Mouse (Mus musculus) embryonic facial prominence, embryonic 13.5 days (tissue): ENCODE results near the gene Snx22. TPM values are rescaled to one million over a fixed set of nuclear protein-coding genes. Genes with fewer than 3 reads are reported as not detected.

Experiments
- ATAC-seq: fragments of 200-750 bp; cut with Nextera tagmentation; 2 replicates; pipeline ENCODE4 v1.8.0; 2017; ENCODE audit warnings: low read depth; ENCODE audit not compliant: insufficient number of reproducible peaks, insufficient read depth, low FRiP score, low TSS enrichment
- H3K27ac ChIP-seq: fragments of 300-500 bp; sonication (generic); 2 replicates; pipeline ENCODE4 v1.5.1; 2015; ENCODE audit warnings: moderate library complexity, mild to moderate bottlenecking, inconsistent platforms
- H3K27me3 ChIP-seq: fragments of 300-500 bp; sonication (generic); 2 replicates; pipeline ENCODE4 v1.6.1; 2015; ENCODE audit warnings: mild to moderate bottlenecking, inconsistent platforms
- H3K36me3 ChIP-seq: fragments of 300-500 bp; sonication (generic); 2 replicates; pipeline ENCODE4 v1.6.1; 2015; ENCODE audit warnings: mild to moderate bottlenecking, inconsistent platforms
- H3K4me1 ChIP-seq: fragments of 300-500 bp; sonication (generic); 2 replicates; pipeline ENCODE4 v1.6.1; 2015; ENCODE audit warnings: inconsistent platforms
- H3K4me2 ChIP-seq: fragments of 300-500 bp; sonication (generic); 2 replicates; pipeline ENCODE4 v1.6.1; 2015; ENCODE audit warnings: moderate library complexity, mild to moderate bottlenecking, inconsistent platforms
- H3K4me3 ChIP-seq: fragments of 300-500 bp; sonication (generic); 2 replicates; pipeline ENCODE4 v1.5.1; 2015; ENCODE audit warnings: mild to moderate bottlenecking, inconsistent platforms
- H3K9ac ChIP-seq: fragments of 300-500 bp; sonication (generic); 2 replicates; pipeline ENCODE4 v1.6.1; 2015; ENCODE audit warnings: mild to moderate bottlenecking, inconsistent platforms
- H3K9me3 ChIP-seq: fragments of 300-500 bp; sonication (generic); 2 replicates; pipeline ENCODE4 v1.6.1; 2016; ENCODE audit warnings: inconsistent platforms
- whole genome bisulfite sequencing: fragments of 180-500 bp; shearing (Covaris S2); methylation state at CpG from one replicate; pipeline ENCODE4 v1.1.7; 2015; ENCODE audit warnings: mixed read lengths; 5-methylcytosine and 5-hydroxymethylcytosine counted together
- polyA plus RNA-seq: library from polyadenylated mRNA; unstranded; fragments of >200 nt; fragmentation: Nextera tagmentation; extraction: Ambion mirVana; gene quantifications from 2 replicates; pipeline ENCODE4 v1.2.1, GENCODE M21; 2015

Snx22 gene
- polyA plus RNA-seq, 1 experiment from 2014 or later, result 5.3 TPM

DNA sequence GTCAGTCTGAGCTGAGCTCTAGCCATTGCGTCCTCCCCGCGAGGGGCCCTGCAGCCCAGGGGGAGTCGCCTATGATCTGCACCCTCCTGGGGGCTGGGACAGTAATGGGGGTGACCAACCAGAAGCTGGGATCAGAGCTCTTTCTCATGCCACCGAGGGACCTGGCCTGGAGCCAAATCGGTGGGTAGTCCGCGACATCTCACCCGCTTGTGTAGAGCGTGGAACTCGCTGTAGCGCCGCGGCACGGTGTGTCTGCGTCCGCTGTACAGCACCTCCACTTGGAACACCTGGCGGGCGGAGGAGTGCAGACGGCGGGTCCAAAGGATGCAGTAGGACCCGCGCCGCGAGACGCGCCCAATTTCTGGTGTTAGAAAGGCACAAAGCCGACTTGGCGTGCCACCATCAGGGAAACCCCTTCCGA lies 538 bp downstream of the Snx22 start:
- H3K4me1 ChIP-seq, result peaks cover 14% of the 10 kb centered on the region
- WGBS, result 1% methylated on average over 30 of the region's 30 CpGs
- peak overlapping the region; percentile 72 for H3K9ac ChIP-seq
- no peak for ATAC-seq
- peaks cover 32% of the 10 kb centered on the region for H3K36me3 ChIP-seq
- no peaks in the 10 kb centered on the region for H3K9me3 ChIP-seq
- no peak overlapping the region for H3K27ac ChIP-seq
- peaks cover 39% of the 10 kb centered on the region for H3K27me3 ChIP-seq
- peak overlapping the region; percentile 93 for H3K4me2 ChIP-seq
- peak overlapping the region; percentile 52 for H3K4me3 ChIP-seq

DNA sequence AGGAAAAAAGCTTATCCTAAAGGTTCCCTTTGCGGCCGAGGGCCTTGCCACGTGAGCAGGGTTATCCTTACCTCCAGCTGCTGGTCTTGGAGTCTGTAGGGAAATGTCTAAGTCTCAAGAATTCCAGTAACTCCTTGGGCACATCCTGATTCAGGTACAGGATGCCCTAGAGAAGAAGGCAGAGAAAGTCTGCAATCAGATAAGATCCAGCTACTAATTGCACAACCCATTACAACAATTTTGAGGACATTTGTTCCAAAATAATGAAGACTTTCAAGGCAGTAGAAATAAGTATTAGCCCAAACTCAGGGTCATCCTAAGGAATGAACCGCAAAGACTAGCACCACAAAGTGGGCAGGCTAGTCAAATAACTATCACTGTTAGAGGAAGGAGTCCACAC lies 1.5 kb downstream of the Snx22 start:
- peaks cover 39% of the 10 kb centered on the region for H3K27me3 ChIP-seq
- no peaks in the 10 kb centered on the region for H3K9me3 ChIP-seq
- no peak overlapping the region for H3K9ac ChIP-seq
- H3K36me3 ChIP-seq, result peaks cover 42% of the 10 kb centered on the region
- H3K27ac ChIP-seq, result no peak overlapping the region
- no peak for ATAC-seq
- WGBS, result 50% methylated on average over 4 of the region's 4 CpGs
- H3K4me3 ChIP-seq, result no peak overlapping the region
- peaks cover 14% of the 10 kb centered on the region for H3K4me1 ChIP-seq
- no peak overlapping the region for H3K4me2 ChIP-seq

DNA sequence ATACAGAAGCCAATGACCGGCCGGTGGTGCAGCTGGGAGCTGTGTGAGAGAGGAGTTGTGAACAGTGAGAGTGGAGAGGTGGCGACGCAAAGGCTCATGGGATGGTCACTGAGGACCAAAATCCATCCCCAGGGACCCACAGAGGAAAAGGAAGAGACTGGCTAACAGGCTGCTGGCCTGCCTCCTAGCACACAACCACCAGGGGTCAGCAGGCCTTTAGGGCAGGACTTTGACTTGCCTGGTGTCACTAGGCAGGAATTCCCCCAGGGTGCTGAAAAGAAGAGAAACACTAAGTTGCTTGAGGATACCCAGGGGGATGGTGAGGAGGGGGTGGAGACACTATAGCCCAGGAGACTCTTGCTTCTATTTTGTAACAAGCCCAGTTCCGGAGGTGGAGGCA lies 2.0 kb downstream of the Snx22 start:
- WGBS, result 23% methylated on average over 5 of the region's 5 CpGs
- H3K9ac ChIP-seq, result no peak overlapping the region

DNA sequence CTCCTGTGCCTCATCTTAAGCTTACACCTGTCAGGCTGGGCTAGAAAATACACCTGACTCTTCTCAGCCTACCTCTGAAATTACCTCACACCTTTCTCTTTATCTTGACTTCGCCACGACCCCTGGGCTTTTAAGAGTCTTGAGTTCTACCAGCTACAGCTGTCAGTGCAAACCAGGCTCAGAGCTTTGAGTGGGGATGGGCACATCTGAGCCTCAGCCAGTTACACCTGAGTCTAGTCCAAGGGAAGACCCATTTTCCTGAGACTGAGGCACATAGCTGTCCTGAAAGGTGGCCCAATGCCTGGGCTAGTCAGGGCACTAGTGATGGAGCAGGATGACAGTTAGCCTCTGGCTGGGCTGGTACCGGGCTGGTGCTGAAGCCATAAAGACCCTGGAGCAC lies 2.7 kb downstream of the Snx22 start:
- ATAC-seq, result no peak
- Histone ChIP-seq H3K27me3 (peaks cover 39% of the 10 kb centered on the region), H3K4me1 (peaks cover 18% of the 10 kb centered on the region), H3K4me3 (no peak overlapping the region), H3K27ac (no peak overlapping the region), H3K4me2 (no peak overlapping the region), H3K9ac (no peak overlapping the region), H3K9me3 (no peaks in the 10 kb centered on the region), H3K36me3 (peaks cover 50% of the 10 kb centered on the region)
- WGBS, result 87% methylated on average over 3 of the region's 3 CpGs

More for the DNA sequence above, 2.0 kb downstream of the Snx22 start:
- ATAC-seq, result no peak
- Histone ChIP-seq H3K4me3 (no peak overlapping the region), H3K4me1 (peaks cover 18% of the 10 kb centered on the region), H3K4me2 (no peak overlapping the region), H3K27ac (no peak overlapping the region), H3K27me3 (peaks cover 39% of the 10 kb centered on the region), H3K9me3 (no peaks in the 10 kb centered on the region), H3K36me3 (peaks cover 47% of the 10 kb centered on the region)

DNA sequence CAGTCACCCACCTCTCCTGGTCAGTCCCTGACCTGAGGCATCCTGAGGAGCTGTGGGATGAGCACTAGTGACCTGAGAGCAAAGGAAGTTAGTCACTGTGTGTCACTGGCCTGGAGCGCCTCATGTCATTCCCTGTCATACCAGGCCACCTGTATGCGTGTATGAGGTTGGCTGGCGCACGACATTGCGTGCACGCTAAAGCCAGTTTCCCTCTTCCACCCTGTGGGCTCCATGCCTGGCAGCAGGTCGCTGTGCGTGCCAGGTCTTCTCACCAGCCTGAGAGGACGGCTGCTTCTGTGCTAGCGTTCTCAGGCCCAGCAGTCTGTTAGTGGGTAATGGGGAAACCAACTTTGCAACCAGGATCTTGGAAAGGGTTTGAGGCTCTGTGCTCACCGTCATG lies 5.2 kb downstream of the Snx22 start:
- H3K4me1 ChIP-seq, result peaks cover 26% of the 10 kb centered on the region
- H3K4me2 ChIP-seq, result no peak overlapping the region
- WGBS, result 93% methylated on average over 11 of the region's 11 CpGs
- no peak for ATAC-seq
- no peak overlapping the region for H3K27ac ChIP-seq
- no peak overlapping the region for H3K4me3 ChIP-seq
- peaks cover 28% of the 10 kb centered on the region for H3K27me3 ChIP-seq
- no peaks in the 10 kb centered on the region for H3K9me3 ChIP-seq
- H3K36me3 ChIP-seq, result peaks cover 50% of the 10 kb centered on the region
- H3K9ac ChIP-seq, result no peak overlapping the region

DNA sequence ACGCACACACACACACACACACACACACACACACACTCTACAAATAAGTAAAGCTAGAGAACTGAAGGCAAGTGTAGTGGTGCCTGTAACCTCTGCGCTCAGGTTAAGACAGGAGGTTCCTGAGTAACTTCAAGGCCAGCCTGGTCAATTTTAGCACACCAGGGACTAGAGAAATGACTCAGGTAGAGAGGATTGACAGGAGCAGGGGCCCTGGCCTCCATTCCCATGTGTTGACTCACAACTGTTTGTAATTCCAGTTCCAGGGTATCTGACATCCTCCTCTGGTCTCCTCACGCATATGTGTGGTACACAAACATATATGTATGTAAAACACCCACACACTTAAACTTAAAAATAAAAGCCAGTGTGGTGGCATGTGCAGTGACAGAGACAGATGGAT lies 6.1 kb downstream of the Snx22 start:
- ATAC-seq, result no peak
- WGBS, result 93% methylated on average over 3 of the region's 3 CpGs
- no peak overlapping the region for H3K9ac ChIP-seq
- H3K27me3 ChIP-seq, result peaks cover 20% of the 10 kb centered on the region
- no peaks in the 10 kb centered on the region for H3K9me3 ChIP-seq
- H3K36me3 ChIP-seq, result peaks cover 50% of the 10 kb centered on the region
- no peak overlapping the region for H3K4me2 ChIP-seq
- peaks cover 21% of the 10 kb centered on the region for H3K4me1 ChIP-seq
- no peak overlapping the region for H3K27ac ChIP-seq
- no peak overlapping the region for H3K4me3 ChIP-seq

DNA sequence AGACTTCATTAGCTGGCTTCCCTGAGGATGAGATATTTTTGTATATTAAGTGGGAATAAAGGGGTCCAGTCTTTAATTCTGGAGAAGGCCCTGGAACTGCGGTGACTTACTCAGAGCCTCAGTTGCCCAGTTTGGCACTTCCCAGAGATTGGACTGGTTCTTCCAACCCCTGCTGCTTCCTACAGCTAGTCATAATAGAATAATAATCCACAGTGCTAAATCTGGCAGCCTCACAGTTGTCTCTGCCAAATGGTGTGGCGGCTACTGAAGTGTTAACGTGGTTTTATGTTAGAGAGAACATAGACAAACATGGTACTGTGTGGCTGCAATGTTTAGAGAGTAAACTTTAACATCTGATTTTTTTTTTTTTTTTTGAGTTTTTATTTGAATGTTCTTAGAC lies 7.9 kb downstream of the Snx22 start:
- no peak for ATAC-seq
- peak overlapping the region; percentile 89 for H3K4me3 ChIP-seq
- peak overlapping the region; percentile 75 for H3K4me2 ChIP-seq
- no peaks in the 10 kb centered on the region for H3K9me3 ChIP-seq
- H3K9ac ChIP-seq, result peak overlapping the region; percentile 91; the same call in 1 of the 2 replicates
- H3K27me3 ChIP-seq, result peaks cover 2% of the 10 kb centered on the region; the same call in 1 of the 2 replicates
- H3K4me1 ChIP-seq, result peaks cover 21% of the 10 kb centered on the region
- H3K36me3 ChIP-seq, result peaks cover 41% of the 10 kb centered on the region
- H3K27ac ChIP-seq, result no peak overlapping the region
- WGBS, result 91% methylated on average over 3 of the region's 3 CpGs

DNA sequence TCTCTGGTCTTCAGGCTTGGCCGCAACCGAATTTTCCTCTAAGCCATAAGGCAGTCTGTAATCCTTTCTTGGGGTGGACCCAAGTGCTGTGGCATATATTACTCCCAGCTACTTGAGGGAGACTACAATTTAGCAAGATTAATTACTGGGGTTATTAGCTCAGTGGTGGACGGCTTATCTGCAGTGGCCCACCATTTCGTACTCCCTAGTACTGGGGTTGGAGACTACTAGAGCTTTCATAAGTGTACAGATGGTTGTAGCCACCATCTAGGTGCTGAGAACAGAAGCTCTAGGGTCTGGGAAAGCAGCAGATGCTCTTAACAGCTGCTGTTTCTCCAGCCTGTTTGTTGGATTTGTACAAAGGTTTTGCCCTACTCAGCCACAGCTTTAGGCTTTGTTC lies 8.5 kb downstream of the Snx22 start:
- Histone ChIP-seq H3K27ac (no peak overlapping the region), H3K4me3 (peak overlapping the region; percentile 89), H3K9ac (peak overlapping the region; percentile 91), H3K4me1 (peaks cover 21% of the 10 kb centered on the region), H3K4me2 (peak overlapping the region; percentile 75), H3K27me3 (no peaks in the 10 kb centered on the region), H3K36me3 (peaks cover 34% of the 10 kb centered on the region), H3K9me3 (no peaks in the 10 kb centered on the region)
- ATAC-seq, result no peak
- 27% methylated on average over 4 of the region's 4 CpGs for WGBS

DNA sequence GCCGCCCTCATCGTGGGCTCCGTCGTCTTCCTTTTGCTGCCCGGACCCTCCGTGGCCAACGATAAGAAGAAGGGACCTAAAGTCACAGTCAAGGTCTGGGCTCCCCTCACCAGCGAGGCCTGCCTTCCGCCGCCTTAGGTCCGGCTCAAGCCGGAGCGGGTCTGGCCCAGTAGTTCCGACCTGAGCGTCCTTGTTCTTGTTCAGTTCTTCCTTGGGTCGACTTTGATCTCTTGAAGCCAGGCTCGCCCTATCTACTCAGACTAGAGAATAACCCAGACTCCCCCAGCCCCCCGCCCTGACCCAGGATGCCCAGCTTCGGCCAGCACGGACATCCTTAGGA lies 9.2 kb downstream of the Snx22 start:
- ATAC-seq, result peak; percentile 58
- WGBS, result 0% methylated on average over 20 of the region's 20 CpGs
- peaks cover 27% of the 10 kb centered on the region for H3K36me3 ChIP-seq

DNA sequence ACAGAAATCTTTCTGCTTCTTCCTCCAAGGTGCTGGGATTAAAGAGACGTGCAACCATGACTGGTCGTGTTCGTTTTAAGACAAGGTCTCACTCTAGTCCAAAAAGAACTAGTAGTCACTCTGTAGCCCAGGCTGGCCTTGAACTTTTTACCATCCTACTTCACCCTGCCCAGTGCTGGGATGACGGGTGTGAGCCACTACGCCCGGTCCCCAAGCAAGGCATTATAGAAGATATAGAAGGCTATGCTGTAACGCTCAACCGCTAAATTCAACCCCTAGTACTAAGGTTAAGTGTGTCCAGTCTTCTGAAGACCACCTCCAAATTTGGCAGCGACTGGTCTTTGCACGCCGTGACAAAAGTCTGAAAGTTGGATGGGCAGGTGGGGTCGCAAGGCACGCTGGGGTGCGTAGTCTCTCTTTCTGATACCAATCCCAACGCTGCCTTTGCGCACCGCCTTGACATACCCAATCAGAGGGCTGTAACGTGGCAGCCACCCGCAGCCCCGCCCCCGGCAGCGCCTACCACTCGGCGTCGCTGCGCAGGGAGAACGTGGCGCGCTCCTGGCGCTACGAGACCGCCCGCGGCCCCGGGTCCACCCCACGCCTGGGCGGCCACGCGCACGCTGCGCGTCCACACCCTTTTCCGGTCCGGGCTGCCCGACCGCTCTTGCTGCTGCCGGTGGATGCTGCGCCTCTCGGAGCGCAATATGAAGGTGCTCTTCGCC lies 9.8 kb downstream of the Snx22 start, which contains the start of gene Ppib:
Ppib (plus strand) TSS at position 640 of the 725 bp plus-strand sequence.
- Histone ChIP-seq H3K9me3 (no peaks in the 10 kb centered on the region), H3K4me2 (peak within 1 kb of the TSS; percentile 75), H3K27me3 (no peaks in the 10 kb centered on the region), H3K27ac (peak within 1 kb of the TSS; percentile 78), H3K4me3 (peak within 1 kb of the TSS; percentile 89), H3K9ac (peak within 1 kb of the TSS; percentile 91), H3K36me3 (peaks cover 23% of the 10 kb centered on the region), H3K4me1 (peaks cover 21% of the 10 kb centered on the region)
- ATAC-seq, result peak; percentile 95
- WGBS, result 2% methylated on average over 51 of the region's 51 CpGs

More for the DNA sequence above, 9.2 kb downstream of the Snx22 start:
- Histone ChIP-seq H3K4me3 (peak overlapping the region; percentile 89), H3K9ac (peak overlapping the region; percentile 91), H3K9me3 (no peaks in the 10 kb centered on the region), H3K27me3 (no peaks in the 10 kb centered on the region), H3K4me1 (peaks cover 21% of the 10 kb centered on the region), H3K27ac (peak overlapping the region; percentile 78), H3K4me2 (peak overlapping the region; percentile 75)

DNA sequence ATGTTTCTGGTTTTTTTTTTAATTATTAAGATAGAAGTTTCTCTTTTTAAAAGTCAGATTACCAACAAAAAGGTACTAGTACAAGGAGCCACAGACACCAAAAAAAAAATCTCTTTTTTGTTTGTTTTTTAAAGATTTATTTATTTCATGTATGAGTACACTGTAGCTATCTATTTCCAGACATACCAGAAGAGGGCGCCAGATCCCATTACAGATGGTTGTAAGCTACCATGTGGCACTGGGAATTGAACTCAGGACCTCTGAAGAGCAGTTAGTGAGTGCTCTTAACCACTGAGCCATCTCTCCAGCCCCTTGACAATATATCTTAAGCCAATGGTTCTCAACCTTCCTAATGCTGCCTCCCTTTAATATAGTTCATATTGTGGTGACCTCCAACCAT lies 15.9 kb downstream of the Snx22 start:
- H3K27me3 ChIP-seq, result no peaks in the 10 kb centered on the region
- no peaks in the 10 kb centered on the region for H3K36me3 ChIP-seq
- H3K27ac ChIP-seq, result no peak overlapping the region
- ATAC-seq, result no peak
- WGBS, result 33% methylated on average over 1 of the region's 1 CpGs
- no peak overlapping the region for H3K4me2 ChIP-seq
- no peaks in the 10 kb centered on the region for H3K9me3 ChIP-seq
- no peak overlapping the region for H3K9ac ChIP-seq
- H3K4me1 ChIP-seq, result no peaks in the 10 kb centered on the region; the same call in 1 of the 2 replicates
- H3K4me3 ChIP-seq, result no peak overlapping the region

DNA sequence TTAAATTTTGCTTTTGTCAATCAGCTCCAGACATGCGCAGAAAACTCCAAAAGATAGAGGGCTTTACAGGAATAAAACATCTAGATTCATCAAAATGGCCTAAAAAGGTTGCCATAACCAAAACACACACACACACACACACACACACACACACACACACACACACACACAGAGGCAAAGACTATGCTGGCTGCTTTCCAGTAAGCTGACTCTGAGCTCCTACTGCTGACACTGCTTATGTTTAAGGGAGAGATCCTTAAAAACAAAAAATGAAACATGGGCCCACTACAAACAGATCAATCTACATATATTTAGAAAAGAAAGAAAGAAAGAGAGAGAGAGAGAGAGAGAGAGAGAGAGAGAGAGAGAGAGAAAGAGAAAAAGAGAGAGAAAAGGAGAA lies 16.8 kb downstream of the Snx22 start:
- no peak overlapping the region for H3K4me3 ChIP-seq
- WGBS, result 86% methylated on average over 1 of the region's 1 CpGs
- no peaks in the 10 kb centered on the region for H3K9me3 ChIP-seq
- H3K36me3 ChIP-seq, result no peaks in the 10 kb centered on the region
- no peaks in the 10 kb centered on the region for H3K27me3 ChIP-seq
- H3K9ac ChIP-seq, result no peak overlapping the region
- no peak for ATAC-seq
- no peak overlapping the region for H3K27ac ChIP-seq
- no peak overlapping the region for H3K4me2 ChIP-seq
- H3K4me1 ChIP-seq, result no peaks in the 10 kb centered on the region; the same call in 1 of the 2 replicates
